Mouse (Mus musculus) forebrain, embryonic 13.5 days (tissue): Measurements from ENCODE around the gene Xpo6. TPM values are rescaled to one million over a fixed set of nuclear protein-coding genes. Genes with fewer than 3 reads are reported as not detected.

Source experiments
- ATAC-seq: fragments of 200-750 bp; cut with Nextera tagmentation; 2 replicates; pipeline ENCODE4 v1.8.0; 2017
- H3K27ac ChIP-seq: fragments of 300-500 bp; sonication (generic); 2 replicates; pipeline ENCODE4 v1.5.1; 2015; ENCODE audit warnings: inconsistent platforms, mild to moderate bottlenecking, moderate library complexity
- H3K27me3 ChIP-seq: fragments of 300-500 bp; sonication (generic); 2 replicates; pipeline ENCODE4 v1.6.1; 2015; ENCODE audit warnings: mild to moderate bottlenecking, inconsistent platforms
- H3K36me3 ChIP-seq: fragments of 300-500 bp; sonication (generic); 2 replicates; pipeline ENCODE4 v1.6.1; 2015; ENCODE audit warnings: mild to moderate bottlenecking, inconsistent platforms; ENCODE audit not compliant: poor library complexity, severe bottlenecking
- H3K4me1 ChIP-seq: fragments of 300-500 bp; sonication (generic); 2 replicates; pipeline ENCODE4 v1.6.1; 2015; ENCODE audit warnings: inconsistent platforms
- H3K4me2 ChIP-seq: fragments of 300-500 bp; sonication (generic); 2 replicates; pipeline ENCODE4 v1.6.1; 2015; ENCODE audit warnings: inconsistent platforms, mild to moderate bottlenecking, moderate library complexity
- H3K4me3 ChIP-seq: fragments of 300-500 bp; sonication (generic); 2 replicates; pipeline ENCODE4 v1.5.1; 2015; ENCODE audit warnings: mild to moderate bottlenecking, inconsistent platforms
- H3K9ac ChIP-seq: fragments of 300-500 bp; sonication (generic); 2 replicates; pipeline ENCODE4 v1.6.1; 2015; ENCODE audit warnings: mild to moderate bottlenecking, inconsistent platforms
- H3K9me3 ChIP-seq: fragments of 300-500 bp; sonication (generic); replicated peaks from 2 replicates; pipeline ENCODE4 v1.6.1; 2016; ENCODE audit warnings: inconsistent platforms
- WGBS: fragments of 180-500 bp; shearing (Covaris S2); methylation state at CpG from one replicate; pipeline ENCODE4 v1.1.7; 2015; 5-methylcytosine and 5-hydroxymethylcytosine counted together
- polyA plus RNA-seq: library from polyadenylated mRNA; unstranded; fragments of >200 nt; fragmentation: Nextera tagmentation; extraction: Ambion mirVana; gene quantifications from 2 replicates; pipeline ENCODE4 v1.2.1, GENCODE M21; 2015

Xpo6 gene
- polyA plus RNA-seq, 1 experiment from 2014 or later: 47.7 TPM

DNA sequence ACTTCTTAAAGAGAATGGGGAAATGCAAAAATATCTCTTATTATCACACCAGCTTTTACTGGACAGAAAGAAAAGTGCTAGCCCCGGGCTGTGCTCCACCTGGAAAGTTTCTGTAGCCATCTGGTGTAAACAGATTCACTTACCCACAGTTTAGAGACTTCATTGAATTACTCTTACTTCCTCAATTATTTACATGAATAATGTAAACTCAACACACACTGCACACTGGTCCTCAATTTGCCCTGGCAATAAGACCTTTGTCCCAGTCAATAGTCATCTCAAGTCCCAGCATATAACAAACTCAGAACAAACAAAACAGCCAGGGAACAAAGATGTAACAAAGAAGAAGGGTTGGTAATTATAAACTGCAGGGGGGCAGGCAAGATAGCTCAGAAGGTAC is 44.6 kb downstream of the Xpo6 start:
- no peaks in the 10 kb centered on the region for H3K9me3 ChIP-seq
- ATAC-seq: no peak
- H3K4me2 ChIP-seq: no peak overlapping the region
- no peak overlapping the region for H3K4me3 ChIP-seq
- no peaks in the 10 kb centered on the region for H3K4me1 ChIP-seq
- H3K9ac ChIP-seq: no peak overlapping the region
- 75% methylated on average over 1 of the region's 1 CpGs for WGBS
- no peak overlapping the region for H3K27ac ChIP-seq
- H3K36me3 ChIP-seq: peaks cover 78% of the 10 kb centered on the region
- H3K27me3 ChIP-seq: no peaks in the 10 kb centered on the region

DNA sequence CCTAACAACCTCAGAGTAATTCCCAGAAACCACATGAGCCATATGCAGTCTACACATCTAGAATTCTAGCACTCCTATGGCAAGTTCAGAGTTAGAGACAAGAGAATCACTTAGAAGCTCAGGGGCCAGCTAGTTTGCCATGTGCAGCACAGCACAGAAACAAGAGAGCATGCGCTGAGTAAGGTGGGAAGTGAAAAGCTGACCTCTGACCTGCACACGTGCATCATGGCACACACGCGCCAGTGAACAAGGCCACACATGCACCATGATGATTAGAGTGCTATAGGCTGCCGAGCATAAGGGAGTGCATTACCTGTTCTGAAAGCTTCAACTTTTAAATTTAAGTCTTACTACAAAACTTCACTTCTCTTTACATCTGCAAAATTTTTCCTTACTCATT is 45.6 kb downstream of the Xpo6 start:
- Histone ChIP-seq H3K9me3 (no peaks in the 10 kb centered on the region), H3K4me3 (no peak overlapping the region), H3K27me3 (no peaks in the 10 kb centered on the region), H3K36me3 (peaks cover 78% of the 10 kb centered on the region), H3K4me1 (no peaks in the 10 kb centered on the region), H3K9ac (no peak overlapping the region), H3K27ac (no peak overlapping the region), H3K4me2 (no peak overlapping the region)
- WGBS: 89% methylated on average over 5 of the region's 5 CpGs
- no peak for ATAC-seq

DNA sequence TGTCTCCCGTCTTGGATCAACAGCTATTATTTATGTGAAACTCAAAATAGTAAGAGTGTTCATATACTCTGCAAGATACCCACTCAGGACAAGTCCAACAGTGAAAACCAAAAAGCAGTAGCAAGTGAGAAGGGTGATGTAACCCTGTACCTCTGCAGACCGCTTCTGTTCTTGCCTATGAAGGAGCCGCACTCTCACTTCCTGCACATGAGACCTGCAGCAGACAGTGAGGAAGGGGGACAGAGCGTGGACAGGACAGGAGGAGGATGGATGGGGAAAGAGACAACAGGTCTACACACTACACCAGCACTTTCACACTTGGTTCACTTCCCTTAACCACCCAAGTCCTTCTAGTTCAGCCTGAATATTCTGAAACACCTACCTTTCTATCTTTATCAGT is 48.0 kb downstream of the Xpo6 start:
- Histone ChIP-seq H3K27ac (no peak overlapping the region), H3K9me3 (no peaks in the 10 kb centered on the region), H3K27me3 (no peaks in the 10 kb centered on the region), H3K9ac (no peak overlapping the region), H3K4me3 (no peak overlapping the region), H3K4me1 (no peaks in the 10 kb centered on the region), H3K4me2 (no peak overlapping the region), H3K36me3 (peaks cover 82% of the 10 kb centered on the region)
- WGBS: 93% methylated on average over 4 of the region's 4 CpGs
- ATAC-seq: no peak

DNA sequence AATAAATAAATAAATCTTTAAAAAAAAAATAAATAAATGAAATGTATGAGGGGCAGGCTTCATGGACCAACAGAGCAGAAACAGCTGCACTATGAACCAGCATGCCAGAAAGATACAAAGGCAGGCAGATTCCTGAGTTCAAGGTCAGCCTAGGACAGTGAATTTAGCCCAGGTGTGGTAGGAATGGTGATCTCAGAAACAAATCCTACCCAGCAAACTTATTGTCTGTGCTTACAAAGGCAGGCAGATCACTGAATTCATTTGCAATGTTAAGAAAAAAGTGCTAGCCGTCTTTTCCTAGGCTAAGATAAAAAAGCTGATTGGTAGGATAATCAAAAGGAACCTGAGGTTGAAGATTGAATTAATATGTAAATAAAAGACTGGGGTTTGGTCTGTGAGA is 54.1 kb downstream of the Xpo6 start:
- 81% methylated on average over 1 of the region's 1 CpGs for WGBS
- peaks cover 71% of the 10 kb centered on the region for H3K36me3 ChIP-seq
- no peak for ATAC-seq

DNA sequence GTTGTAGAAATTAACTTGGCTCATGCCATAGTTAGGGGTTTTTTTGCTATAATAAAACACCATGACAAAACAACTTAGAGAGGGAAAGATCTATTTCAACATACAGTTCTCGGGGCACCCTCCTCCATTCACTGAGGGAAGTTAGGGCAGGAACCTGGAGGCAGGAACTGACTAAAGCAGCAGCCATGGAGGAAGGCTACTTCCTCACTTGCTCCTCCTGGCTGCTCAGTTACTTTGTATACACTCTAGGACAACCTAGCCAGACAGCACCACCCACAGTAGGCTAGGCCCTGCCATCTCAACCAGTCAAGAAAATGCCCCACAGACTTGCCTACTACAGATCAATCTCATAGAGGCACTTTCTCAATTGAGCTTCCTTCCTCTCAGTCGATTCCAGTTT is 55.9 kb downstream of the Xpo6 start:
- Histone ChIP-seq H3K4me3 (no peak overlapping the region), H3K4me2 (no peak overlapping the region), H3K27ac (no peak overlapping the region), H3K9me3 (no peaks in the 10 kb centered on the region), H3K9ac (no peak overlapping the region), H3K27me3 (no peaks in the 10 kb centered on the region), H3K36me3 (peaks cover 73% of the 10 kb centered on the region), H3K4me1 (no peaks in the 10 kb centered on the region)
- WGBS: 90% methylated on average over 2 of the region's 2 CpGs
- ATAC-seq: no peak

More for the DNA sequence above, 54.1 kb downstream of the Xpo6 start:
- Histone ChIP-seq H3K9me3 (no peaks in the 10 kb centered on the region), H3K4me1 (no peaks in the 10 kb centered on the region), H3K27me3 (no peaks in the 10 kb centered on the region), H3K4me2 (no peak overlapping the region), H3K9ac (no peak overlapping the region), H3K27ac (no peak overlapping the region), H3K4me3 (no peak overlapping the region)

DNA sequence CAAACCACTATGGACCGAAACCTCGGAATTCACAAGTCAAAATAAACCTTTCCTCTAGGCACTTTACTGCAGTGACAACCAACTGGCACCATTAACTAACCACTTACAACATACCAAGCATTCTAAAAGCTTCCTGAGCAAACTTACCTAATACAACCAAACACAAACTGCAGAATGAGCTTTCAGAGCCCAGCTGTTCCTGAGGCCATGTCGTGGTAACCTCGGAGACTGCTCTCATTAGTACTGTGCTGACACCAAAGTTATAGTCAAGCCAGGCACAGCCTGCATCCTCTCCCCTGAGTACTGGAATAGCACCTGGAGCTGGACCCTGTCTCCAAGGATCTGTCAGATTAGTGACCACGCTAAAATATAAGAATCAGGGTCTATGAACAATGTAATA is 62.5 kb downstream of the Xpo6 start:
- 93% methylated on average over 5 of the region's 5 CpGs for WGBS
- Histone ChIP-seq H3K36me3 (peaks cover 63% of the 10 kb centered on the region), H3K9me3 (no peaks in the 10 kb centered on the region), H3K4me3 (no peak overlapping the region), H3K27ac (no peak overlapping the region), H3K27me3 (no peaks in the 10 kb centered on the region), H3K4me1 (no peaks in the 10 kb centered on the region), H3K4me2 (no peak overlapping the region), H3K9ac (no peak overlapping the region)
- ATAC-seq: no peak

DNA sequence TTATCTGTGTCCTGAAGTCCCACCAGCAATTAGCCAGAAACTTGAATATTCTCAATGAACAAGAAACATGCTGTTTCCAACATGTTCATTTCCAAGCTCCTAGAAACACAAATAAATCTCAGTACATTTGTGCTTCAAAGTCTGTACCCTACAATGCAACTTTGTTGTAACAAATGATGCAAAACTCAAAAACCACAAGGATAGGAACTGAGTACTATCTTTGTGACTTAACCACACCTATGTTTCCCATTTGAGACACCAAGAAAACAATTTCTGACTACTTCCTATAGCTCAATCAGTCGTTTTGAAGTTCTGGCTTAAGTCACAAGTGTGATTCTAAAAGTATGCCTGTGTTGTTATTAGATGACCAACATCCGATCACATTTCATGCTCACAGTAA is 64.9 kb downstream of the Xpo6 start:
- H3K4me3 ChIP-seq: no peak overlapping the region
- peaks cover 60% of the 10 kb centered on the region for H3K36me3 ChIP-seq
- WGBS: 92% methylated on average over 2 of the region's 2 CpGs

DNA sequence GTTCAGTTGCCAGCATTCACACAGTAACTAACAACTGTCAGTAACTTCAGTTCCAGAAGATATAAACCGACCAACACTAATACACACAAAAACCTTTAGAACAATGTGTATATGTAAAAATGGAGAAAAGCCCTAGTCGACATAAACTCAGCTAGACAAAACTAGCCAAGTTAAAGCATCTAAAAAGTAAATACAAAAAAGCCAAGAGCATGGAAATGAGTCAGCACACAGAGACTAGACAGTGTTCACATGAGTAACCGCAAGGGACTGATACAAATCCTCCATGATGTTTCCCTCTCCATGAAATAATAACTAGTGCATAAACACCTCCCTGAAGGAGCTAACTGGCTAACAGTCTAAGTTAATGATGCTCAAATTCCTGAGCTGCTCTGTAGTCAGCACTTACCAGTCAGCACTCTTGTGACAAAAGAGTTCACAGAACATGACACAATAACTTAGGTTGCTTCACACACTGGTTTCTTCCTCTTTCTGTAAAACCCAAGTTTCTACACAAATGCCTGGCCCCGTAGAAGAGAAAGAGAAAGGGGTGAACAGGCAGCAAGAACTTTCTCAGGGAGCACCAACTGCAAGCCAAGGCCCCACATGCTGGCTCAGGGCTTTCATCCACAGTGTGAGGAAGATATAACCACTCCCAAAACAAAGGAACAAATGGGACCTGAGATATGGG is 65.5 kb downstream of the Xpo6 start:
- Histone ChIP-seq H3K4me1 (no peaks in the 10 kb centered on the region), H3K27ac (no peak overlapping the region), H3K4me3 (no peak overlapping the region), H3K36me3 (peaks cover 58% of the 10 kb centered on the region), H3K9ac (no peak overlapping the region), H3K27me3 (no peaks in the 10 kb centered on the region), H3K4me2 (no peak overlapping the region), H3K9me3 (no peaks in the 10 kb centered on the region)
- ATAC-seq: no peak
- 95% methylated on average over 4 of the region's 4 CpGs for WGBS

More for the DNA sequence above, 64.9 kb downstream of the Xpo6 start:
- H3K9ac ChIP-seq: no peak overlapping the region
- H3K4me1 ChIP-seq: no peaks in the 10 kb centered on the region
- no peak overlapping the region for H3K27ac ChIP-seq
- H3K27me3 ChIP-seq: no peaks in the 10 kb centered on the region
- H3K4me2 ChIP-seq: no peak overlapping the region
- no peaks in the 10 kb centered on the region for H3K9me3 ChIP-seq
- no peak for ATAC-seq

DNA sequence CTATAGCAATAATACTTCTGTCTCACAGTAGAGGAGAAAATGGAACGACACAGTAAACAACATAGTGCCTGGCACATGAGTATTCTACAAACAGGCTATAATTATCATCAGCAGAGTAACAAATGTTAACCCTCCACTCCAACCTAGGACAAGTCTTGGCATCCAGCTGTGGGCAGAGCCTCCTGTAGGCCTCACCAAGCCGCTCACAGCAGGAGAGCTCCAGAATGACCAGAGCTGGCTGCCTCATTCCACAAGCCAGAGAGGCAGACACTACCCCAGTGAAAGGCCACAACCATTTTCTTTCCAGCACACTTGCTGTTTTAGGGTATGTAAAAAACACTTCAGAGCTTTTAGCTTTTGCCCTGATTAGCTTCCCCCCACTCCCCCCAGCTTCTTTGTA is 72.6 kb downstream of the Xpo6 start:
- Histone ChIP-seq H3K4me3 (no peak overlapping the region), H3K27me3 (no peaks in the 10 kb centered on the region), H3K9me3 (no peaks in the 10 kb centered on the region), H3K36me3 (peaks cover 68% of the 10 kb centered on the region), H3K9ac (no peak overlapping the region), H3K4me1 (no peaks in the 10 kb centered on the region), H3K27ac (no peak overlapping the region), H3K4me2 (no peak overlapping the region)
- ATAC-seq: no peak
- 87% methylated on average over 2 of the region's 2 CpGs for WGBS

DNA sequence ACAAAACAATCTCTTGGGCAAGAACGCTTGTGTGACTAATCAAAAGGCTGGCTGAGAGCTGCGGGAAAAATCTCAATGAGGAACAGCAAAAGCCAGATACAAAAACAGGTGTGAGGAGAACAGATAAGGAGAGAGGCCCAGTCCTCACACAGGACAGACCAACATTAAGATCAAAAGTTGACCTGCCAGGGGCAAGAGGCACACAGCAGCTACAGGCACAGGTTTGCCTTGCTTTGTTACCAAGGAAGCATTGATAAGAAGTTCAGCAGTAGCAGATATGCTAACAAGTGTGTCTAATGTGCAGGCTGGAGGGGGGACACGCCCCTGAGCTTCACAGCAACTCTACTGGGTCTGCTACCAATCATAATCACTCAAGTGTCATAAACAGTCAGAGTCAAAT is 73.8 kb downstream of the Xpo6 start:
- H3K9ac ChIP-seq: no peak overlapping the region
- H3K4me2 ChIP-seq: no peak overlapping the region
- no peak overlapping the region for H3K27ac ChIP-seq
- peaks cover 74% of the 10 kb centered on the region for H3K36me3 ChIP-seq
- H3K9me3 ChIP-seq: no peaks in the 10 kb centered on the region
- 84% methylated on average over 3 of the region's 3 CpGs for WGBS
- H3K4me3 ChIP-seq: no peak overlapping the region
- ATAC-seq: no peak
- H3K4me1 ChIP-seq: no peaks in the 10 kb centered on the region
- no peaks in the 10 kb centered on the region for H3K27me3 ChIP-seq

DNA sequence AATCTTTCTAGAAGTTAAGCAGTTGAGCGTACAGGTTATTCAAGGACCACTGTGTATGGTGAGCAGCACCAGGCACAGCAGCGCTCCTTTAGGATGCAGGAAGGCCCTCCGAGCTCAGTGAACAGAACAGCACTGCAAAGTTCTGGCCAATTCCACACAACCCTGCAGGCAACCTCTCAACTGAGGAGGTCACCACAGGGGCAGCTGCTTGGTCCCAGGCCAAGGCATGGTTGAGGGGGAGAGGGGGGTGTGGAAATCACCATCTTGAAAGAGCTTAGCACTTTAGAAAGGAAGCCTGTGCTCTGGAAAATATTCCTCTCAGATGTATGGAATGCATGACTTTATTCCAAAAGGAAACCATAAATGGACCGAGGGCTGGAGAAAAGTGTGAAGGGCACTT is 78.8 kb downstream of the Xpo6 start:
- no peak overlapping the region for H3K4me3 ChIP-seq
- no peaks in the 10 kb centered on the region for H3K4me1 ChIP-seq
- H3K27ac ChIP-seq: no peak overlapping the region
- no peak overlapping the region for H3K4me2 ChIP-seq
- no peak overlapping the region for H3K9ac ChIP-seq
- no peaks in the 10 kb centered on the region for H3K9me3 ChIP-seq
- H3K36me3 ChIP-seq: peaks cover 73% of the 10 kb centered on the region
- 92% methylated on average over 4 of the region's 4 CpGs for WGBS
- no peak for ATAC-seq
- no peaks in the 10 kb centered on the region for H3K27me3 ChIP-seq

DNA sequence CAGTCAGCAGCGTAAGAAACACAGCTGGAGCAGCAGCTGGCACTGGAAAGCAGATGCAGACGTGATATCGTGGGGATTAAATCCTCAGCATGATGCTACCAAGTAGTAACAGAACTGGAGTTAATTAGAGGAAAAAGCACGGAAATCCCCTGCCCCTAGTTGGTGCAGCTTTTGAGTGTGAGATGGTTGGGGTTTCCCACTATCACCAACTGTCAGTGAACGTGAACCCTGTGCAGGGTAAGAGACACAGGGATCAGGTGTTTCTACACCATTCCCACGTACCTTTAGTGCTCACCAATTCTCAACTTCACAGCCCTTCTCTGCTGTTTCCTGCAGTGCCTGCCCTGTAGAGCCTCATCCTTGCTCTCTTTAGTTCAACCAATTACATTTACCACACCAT is 80.5 kb downstream of the Xpo6 start:
- no peak for ATAC-seq
- Histone ChIP-seq H3K27me3 (no peaks in the 10 kb centered on the region), H3K9me3 (no peaks in the 10 kb centered on the region), H3K27ac (no peak overlapping the region), H3K4me2 (no peak overlapping the region), H3K4me3 (no peak overlapping the region), H3K9ac (no peak overlapping the region), H3K4me1 (no peaks in the 10 kb centered on the region), H3K36me3 (peaks cover 75% of the 10 kb centered on the region)
- 53% methylated on average over 6 of the region's 6 CpGs for WGBS

DNA sequence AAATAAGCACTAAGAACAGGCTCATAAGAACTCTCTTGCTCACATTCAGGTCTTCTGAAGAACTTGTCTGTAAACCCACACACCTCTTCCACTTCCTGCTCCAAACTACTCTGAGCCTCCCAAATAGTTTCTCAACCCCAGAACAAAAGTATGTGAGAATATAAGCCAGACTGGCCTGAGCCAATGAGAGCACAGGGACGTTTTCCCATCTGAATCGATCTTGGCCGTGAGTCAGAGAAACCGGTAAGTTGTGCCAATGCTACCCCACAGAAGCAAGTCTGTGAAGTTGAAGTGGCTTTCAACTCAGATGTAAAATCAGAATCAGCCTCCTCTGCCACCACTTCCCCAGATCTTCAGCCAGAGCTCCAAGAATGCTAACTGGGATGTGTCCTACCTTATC is 87.0 kb downstream of the Xpo6 start:
- Histone ChIP-seq H3K4me1 (no peaks in the 10 kb centered on the region), H3K4me2 (no peak overlapping the region), H3K36me3 (peaks cover 73% of the 10 kb centered on the region), H3K27me3 (no peaks in the 10 kb centered on the region), H3K4me3 (no peak overlapping the region), H3K9me3 (no peaks in the 10 kb centered on the region), H3K9ac (no peak overlapping the region), H3K27ac (no peak overlapping the region)
- no peak for ATAC-seq
- 85% methylated on average over 4 of the region's 4 CpGs for WGBS
